Mouse (Mus musculus) megakaryocyte, embryonic 14.5 days (primary cell): ENCODE results near the gene Ptprg.

Experiments used
- FLI1 ChIP-seq: IDR thresholded peaks from 2 replicates; pipeline ENCODE4 v1.6.1; 2012; ENCODE audit warnings: low read length, inconsistent platforms, mixed read lengths
- GATA1 ChIP-seq: IDR thresholded peaks from 3 replicates; pipeline ENCODE4 v1.6.1; 2012; ENCODE audit warnings: mixed read lengths, low read length, inconsistent platforms, borderline replicate concordance

GRCm38 (mm10) chr14:11806674-11807073 lies 253.3 kb downstream of the Ptprg start:
- TF ChIP-seq GATA1 (no peak), FLI1 (no peak)
